Mouse (Mus musculus) hindbrain, embryonic 15.5 days (tissue): ENCODE measurements at regions not wholly inside any gene's neighbourhood (a gene's known extent, or its start where the extent isn't known, plus 50 kb on each side); places are given as distances from the start of the nearest gene placed in this dataset.

Experiments used
- ATAC-seq: fragments of 200-750 bp; cut with Nextera tagmentation; 2 replicates; pipeline ENCODE4 v1.8.0; 2017; ENCODE audit warnings: low read depth, moderate number of reproducible peaks, moderate TSS enrichment; ENCODE audit not compliant: low FRiP score
- H3K27ac ChIP-seq: fragments of 300-500 bp; sonication (generic); replicated peaks from 2 replicates; pipeline ENCODE4 v1.5.1; 2015; ENCODE audit warnings: mild to moderate bottlenecking, inconsistent platforms
- H3K27me3 ChIP-seq: fragments of 300-500 bp; sonication (generic); 2 replicates; pipeline ENCODE4 v1.6.1; 2015; ENCODE audit warnings: control low read depth, inconsistent platforms
- H3K36me3 ChIP-seq: fragments of 300-500 bp; sonication (generic); 2 replicates; pipeline ENCODE4 v1.6.1; 2015; ENCODE audit warnings: control low read depth, inconsistent platforms
- H3K4me1 ChIP-seq: fragments of 300-500 bp; sonication (generic); replicated peaks from 2 replicates; pipeline ENCODE4 v1.6.1; 2015; ENCODE audit warnings: control low read depth, inconsistent platforms
- H3K4me2 ChIP-seq: fragments of 300-500 bp; sonication (generic); 2 replicates; pipeline ENCODE4 v1.6.1; 2015; ENCODE audit warnings: moderate library complexity, mild to moderate bottlenecking, inconsistent platforms
- H3K4me3 ChIP-seq: fragments of 300-500 bp; sonication (generic); 2 replicates; pipeline ENCODE4 v1.5.1; 2015; ENCODE audit warnings: mild to moderate bottlenecking, inconsistent platforms
- H3K9ac ChIP-seq: fragments of 300-500 bp; sonication (generic); 2 replicates; pipeline ENCODE4 v1.6.1; 2015; ENCODE audit warnings: inconsistent platforms
- H3K9me3 ChIP-seq: fragments of 300-500 bp; sonication (generic); 2 replicates; pipeline ENCODE4 v1.6.1; 2016; ENCODE audit warnings: control low read depth, inconsistent platforms
- WGBS: fragments of 180-500 bp; shearing (Covaris S2); methylation state at CpG from one replicate; pipeline ENCODE4 v1.1.7; 2015; 5-methylcytosine and 5-hydroxymethylcytosine counted together

GRCm38 (mm10) chr9:73173589-73174247 is 60.5 kb downstream of the Rsl24d1 start:
- H3K27ac ChIP-seq = no peak overlapping the region
- WGBS = 68% methylated on average over 7 of the region's 7 CpGs
- no peaks in the 10 kb centered on the region for H3K9me3 ChIP-seq
- H3K4me3 ChIP-seq = no peak overlapping the region
- no peaks in the 10 kb centered on the region for H3K4me1 ChIP-seq
- H3K27me3 ChIP-seq = no peaks in the 10 kb centered on the region
- no peak for ATAC-seq
- no peak overlapping the region for H3K4me2 ChIP-seq
- no peak overlapping the region for H3K9ac ChIP-seq
- H3K36me3 ChIP-seq = no peaks in the 10 kb centered on the region

- H3K4me2 ChIP-seq = no peak overlapping the region
- no peak for ATAC-seq
Measured at GRCm38 (mm10) chr9:73176645-73177044, 63.4 kb downstream of the Rsl24d1 start.

GRCm38 (mm10) chr9:73183356-73183755 is 70.1 kb downstream of the Rsl24d1 start:
- Histone ChIP-seq H3K4me2 (no peak overlapping the region), H3K9ac (no peak overlapping the region), H3K4me1 (no peaks in the 10 kb centered on the region), H3K4me3 (no peak overlapping the region), H3K36me3 (no peaks in the 10 kb centered on the region), H3K27me3 (no peaks in the 10 kb centered on the region), H3K27ac (no peak overlapping the region), H3K9me3 (no peaks in the 10 kb centered on the region)
- ATAC-seq = no peak
- 68% methylated on average over 5 of the region's 5 CpGs for WGBS

More at GRCm38 (mm10) chr9:73176645-73177044, 63.4 kb downstream of the Rsl24d1 start:
- H3K4me3 ChIP-seq = no peak overlapping the region
- H3K4me1 ChIP-seq = no peaks in the 10 kb centered on the region
- no peaks in the 10 kb centered on the region for H3K9me3 ChIP-seq
- no peaks in the 10 kb centered on the region for H3K27me3 ChIP-seq
- no peaks in the 10 kb centered on the region for H3K36me3 ChIP-seq
- H3K27ac ChIP-seq = no peak overlapping the region
- H3K9ac ChIP-seq = no peak overlapping the region

- H3K27me3 ChIP-seq = no peaks in the 10 kb centered on the region
- no peak overlapping the region for H3K27ac ChIP-seq
- H3K9ac ChIP-seq = no peak overlapping the region
- no peaks in the 10 kb centered on the region for H3K36me3 ChIP-seq
- no peaks in the 10 kb centered on the region for H3K4me1 ChIP-seq
- ATAC-seq = no peak
- 36% methylated on average over 3 of the region's 3 CpGs for WGBS
- H3K4me2 ChIP-seq = no peak overlapping the region
- H3K4me3 ChIP-seq = no peak overlapping the region
- no peaks in the 10 kb centered on the region for H3K9me3 ChIP-seq
Measured at GRCm38 (mm10) chr9:73184908-73185307, 71.7 kb downstream of the Rsl24d1 start.

DNA sequence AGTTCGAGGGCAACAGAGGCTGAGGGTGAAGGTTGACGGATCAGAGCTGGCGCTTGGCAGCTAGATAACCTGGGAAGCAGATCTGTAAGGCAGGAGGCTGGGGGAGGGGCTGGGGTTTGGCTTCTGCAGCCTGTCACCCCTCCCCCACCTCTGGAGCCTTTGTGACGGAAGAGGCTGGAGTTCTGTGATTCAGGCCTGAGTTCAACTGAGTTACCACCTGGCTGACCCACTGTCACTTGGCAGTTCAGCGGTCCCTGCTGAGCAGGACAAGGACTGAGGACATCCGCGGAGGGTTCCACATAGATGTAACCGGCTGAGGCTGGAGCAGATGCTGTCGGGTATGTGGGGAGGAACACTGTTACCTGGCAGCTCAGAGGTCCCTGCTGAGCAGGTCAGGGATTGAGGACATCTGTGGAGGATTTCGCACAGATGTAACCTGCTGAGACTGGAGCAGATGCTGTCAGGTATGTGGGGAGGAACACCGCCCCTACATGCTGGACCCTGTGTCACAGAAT is 79.1 kb downstream of the Rsl24d1 start:
- Histone ChIP-seq H3K27ac (no peak overlapping the region), H3K27me3 (no peaks in the 10 kb centered on the region), H3K36me3 (no peaks in the 10 kb centered on the region), H3K9ac (no peak overlapping the region), H3K9me3 (no peaks in the 10 kb centered on the region), H3K4me1 (no peaks in the 10 kb centered on the region), H3K4me2 (no peak overlapping the region), H3K4me3 (no peak overlapping the region)
- whole genome bisulfite sequencing = 20% methylated on average over 11 of the region's 11 CpGs
- peak; percentile 69; the same call in 1 of the 2 replicates for ATAC-seq

DNA sequence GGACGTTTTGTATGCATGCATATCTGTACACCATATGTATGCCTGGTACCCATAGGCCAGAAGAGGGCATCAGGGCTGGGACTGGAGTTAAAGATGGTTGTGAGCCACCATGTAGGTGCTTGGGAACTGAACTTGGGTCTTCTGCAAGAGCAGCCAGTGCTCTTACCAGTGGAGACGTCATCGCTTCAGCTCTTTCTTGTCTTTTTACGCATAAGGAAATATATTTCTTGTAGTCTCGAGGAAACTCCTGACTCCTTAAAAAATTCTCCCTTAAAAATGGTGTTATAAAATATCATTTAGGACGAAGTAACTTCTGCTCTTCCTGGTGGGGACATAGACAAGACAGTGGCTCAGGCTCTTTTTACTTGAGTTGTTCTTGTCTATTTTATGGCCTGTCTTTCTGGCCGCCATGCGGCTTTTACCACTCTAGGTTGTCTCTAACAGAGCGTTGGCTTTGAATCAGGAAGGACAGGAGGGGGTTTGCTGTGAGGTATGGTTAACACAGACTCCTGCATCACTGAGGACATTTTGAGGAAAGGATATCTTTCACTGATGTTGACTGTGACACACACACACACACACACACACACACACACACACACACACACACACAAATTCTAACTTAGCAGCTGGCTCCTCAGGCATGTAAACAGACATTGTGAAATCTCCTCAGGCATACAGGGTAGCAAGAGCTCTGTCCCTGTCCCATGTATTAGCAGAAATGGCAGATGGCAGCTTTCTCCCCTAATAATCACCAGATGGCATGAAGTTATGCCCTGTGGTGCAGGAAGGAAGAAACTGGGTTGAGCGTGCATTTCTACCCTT is 85.2 kb downstream of the Rsl24d1 start:
- 81% methylated on average over 10 of the region's 10 CpGs for WGBS
- no peak overlapping the region for H3K4me3 ChIP-seq
- H3K9ac ChIP-seq = no peak overlapping the region
- H3K36me3 ChIP-seq = no peaks in the 10 kb centered on the region
- H3K4me1 ChIP-seq = no peaks in the 10 kb centered on the region
- ATAC-seq = peak; percentile 84
- no peak overlapping the region for H3K27ac ChIP-seq
- H3K4me2 ChIP-seq = no peak overlapping the region
- no peaks in the 10 kb centered on the region for H3K9me3 ChIP-seq
- no peaks in the 10 kb centered on the region for H3K27me3 ChIP-seq

- Histone ChIP-seq H3K4me3 (no peak overlapping the region), H3K9me3 (no peaks in the 10 kb centered on the region), H3K4me2 (no peak overlapping the region), H3K4me1 (no peaks in the 10 kb centered on the region), H3K36me3 (no peaks in the 10 kb centered on the region), H3K27me3 (no peaks in the 10 kb centered on the region), H3K27ac (no peak overlapping the region), H3K9ac (no peak overlapping the region)
- whole genome bisulfite sequencing = 73% methylated on average over 6 of the region's 6 CpGs
- ATAC-seq = no peak
Measured at GRCm38 (mm10) chr9:73223111-73223510, 109.9 kb downstream of the Rsl24d1 start.

- WGBS = 80% methylated on average over 5 of the region's 5 CpGs
- Histone ChIP-seq H3K9ac (no peak overlapping the region), H3K36me3 (no peaks in the 10 kb centered on the region), H3K9me3 (no peaks in the 10 kb centered on the region), H3K4me1 (no peaks in the 10 kb centered on the region; the same call in 1 of the 2 replicates), H3K27me3 (no peaks in the 10 kb centered on the region), H3K27ac (no peak overlapping the region), H3K4me3 (no peak overlapping the region), H3K4me2 (no peak overlapping the region)
- ATAC-seq = no peak
Measured at GRCm38 (mm10) chr9:73240188-73240587, 127.0 kb downstream of the Rsl24d1 start.

GRCm38 (mm10) chr9:73242521-73243308 is 129.5 kb downstream of the Rsl24d1 start:
- ATAC-seq = 0 out of 2 replicates have a peak, but pooled peaks have one; percentile 23
- Histone ChIP-seq H3K4me1 (peaks cover 7% of the 10 kb centered on the region), H3K36me3 (no peaks in the 10 kb centered on the region), H3K9me3 (no peaks in the 10 kb centered on the region), H3K27ac (no peak overlapping the region), H3K4me2 (no peak overlapping the region), H3K27me3 (no peaks in the 10 kb centered on the region), H3K9ac (no peak overlapping the region), H3K4me3 (no peak overlapping the region)
- 53% methylated on average over 4 of the region's 4 CpGs for WGBS

DNA sequence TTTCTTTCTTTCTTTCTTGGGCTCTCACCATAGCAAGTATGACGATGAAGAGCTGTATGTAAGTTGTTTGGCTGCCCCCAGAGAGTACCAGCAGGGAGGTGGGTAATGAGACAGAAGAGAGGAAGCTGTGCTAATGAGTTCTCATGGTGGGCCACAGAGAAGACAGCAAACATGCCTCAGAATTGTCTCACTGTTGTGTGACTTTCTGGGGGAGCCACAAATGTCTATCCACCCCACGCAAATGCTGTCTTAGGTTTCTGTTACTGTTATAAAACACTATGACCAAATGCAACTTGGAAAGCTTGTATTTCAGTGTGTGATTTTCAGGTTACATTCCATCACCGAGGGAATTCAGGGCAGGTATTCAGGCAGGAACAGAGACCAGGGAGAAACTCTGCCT is 131.0 kb downstream of the Rsl24d1 start:
- no peak for ATAC-seq
- Histone ChIP-seq H3K4me1 (peaks cover 7% of the 10 kb centered on the region), H3K9me3 (no peaks in the 10 kb centered on the region), H3K36me3 (no peaks in the 10 kb centered on the region), H3K4me2 (no peak overlapping the region), H3K4me3 (no peak overlapping the region), H3K27ac (no peak overlapping the region), H3K9ac (no peak overlapping the region), H3K27me3 (no peaks in the 10 kb centered on the region)
- 69% methylated on average over 3 of the region's 3 CpGs for WGBS

DNA sequence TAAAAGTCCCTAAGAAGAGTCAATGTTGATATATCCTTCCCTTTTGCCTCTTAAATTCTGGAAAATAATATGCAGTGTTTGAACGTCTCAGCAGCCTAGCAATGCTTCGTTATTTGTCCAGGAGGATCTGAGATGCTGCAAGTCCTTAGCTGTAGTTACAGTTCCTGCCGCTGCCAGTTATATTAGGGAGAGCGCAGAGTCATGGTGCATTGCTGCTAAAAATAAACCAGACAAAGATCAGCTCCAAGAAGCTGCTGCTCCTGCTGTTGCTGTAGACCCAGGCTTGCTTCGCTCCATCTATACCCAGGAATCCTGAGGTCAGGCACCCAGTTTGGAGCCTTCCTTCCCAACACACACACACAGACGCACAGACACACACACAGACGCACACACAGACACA is 132.3 kb downstream of the Rsl24d1 start:
- no peak overlapping the region for H3K4me3 ChIP-seq
- ATAC-seq = peak; percentile 56; the same call in 1 of the 2 replicates
- H3K9ac ChIP-seq = no peak overlapping the region
- no peak overlapping the region for H3K4me2 ChIP-seq
- peaks cover 7% of the 10 kb centered on the region for H3K4me1 ChIP-seq
- H3K36me3 ChIP-seq = no peaks in the 10 kb centered on the region
- no peaks in the 10 kb centered on the region for H3K27me3 ChIP-seq
- WGBS = 55% methylated on average over 7 of the region's 7 CpGs
- no peaks in the 10 kb centered on the region for H3K9me3 ChIP-seq
- peak overlapping the region; percentile 55; the same call in 1 of the 2 replicates for H3K27ac ChIP-seq

- Histone ChIP-seq H3K36me3 (no peaks in the 10 kb centered on the region), H3K4me2 (no peak overlapping the region), H3K9me3 (no peaks in the 10 kb centered on the region), H3K27me3 (no peaks in the 10 kb centered on the region), H3K4me1 (no peaks in the 10 kb centered on the region), H3K27ac (no peak overlapping the region), H3K9ac (no peak overlapping the region), H3K4me3 (no peak overlapping the region)
- no peak for ATAC-seq
- WGBS = 73% methylated on average over 9 of the region's 9 CpGs
Measured at GRCm38 (mm10) chr9:73258171-73258570, 144.9 kb downstream of the Rsl24d1 start.
